Mouse (Mus musculus): Measurements from ENCODE around the gene Gm10718.
A peak's percentile ranks its signal among the peaks of the same experiment; 100 is the strongest.
"Not testable (repeated sequence)": the region's sequence is repeated elsewhere in the genome, so short reads cannot be mapped to it uniquely, and the experiment has no call there.

The Gm10718 gene

GRCm38 (mm10) chr9:3023312-3023984 is at the start of gene Gm10718:
Gm10718 (plus strand) TSS chr9:3023547.
- peak in 1 of 2 experiments; percentile 11 for DNase-seq (ENCODE audit: low spot score in 2 of 2)

- DNase-seq (ENCODE audit: low spot score in 2 of 2) = peak; percentile 8 to 18
Observed at GRCm38 (mm10) chr9:3000445-3000972, 22.8 kb upstream of the Gm10718 start, which contains the start of gene Gm10722. Gm10722 (plus strand) TSS chr9:3000922.

- peak; percentile 4 to 42 for DNase-seq (ENCODE audit: low spot score in 2 of 2)
Observed at GRCm38 (mm10) chr9:3001006-3001405, 22.3 kb upstream of the Gm10718 start.

- peak; percentile 99 to 100 for DNase-seq (ENCODE audit: low spot score in 2 of 2)
Observed at GRCm38 (mm10) chr9:3001948-3002659, 21.2 kb upstream of the Gm10718 start.

- not testable (repeated sequence) for DNase-seq (ENCODE audit: low spot score in 2 of 2)
Observed at GRCm38 (mm10) chr9:3002794-3003396, 20.5 kb upstream of the Gm10718 start, which contains the start of gene Gm11168. Gm11168 (plus strand) TSS chr9:3003346.

- not testable (repeated sequence) for DNase-seq (ENCODE audit: low spot score in 2 of 2)
Observed at GRCm38 (mm10) chr9:3006179-3006578, 17.2 kb upstream of the Gm10718 start.

GRCm38 (mm10) chr9:3006636-3007035 is 16.7 kb upstream of the Gm10718 start:
- peak; percentile 96 to 97 for DNase-seq (ENCODE audit: low spot score in 2 of 2)

GRCm38 (mm10) chr9:3007272-3007671 is 16.1 kb upstream of the Gm10718 start:
- DNase-seq (ENCODE audit: low spot score in 2 of 2) = not testable (repeated sequence)

GRCm38 (mm10) chr9:3009331-3009730 is 14.0 kb upstream of the Gm10718 start:
- not testable (repeated sequence) for DNase-seq (ENCODE audit: low spot score in 2 of 2)

GRCm38 (mm10) chr9:3012054-3012621 is 11.2 kb upstream of the Gm10718 start:
- not testable (repeated sequence) for DNase-seq (ENCODE audit: low spot score in 2 of 2)

GRCm38 (mm10) chr9:3012733-3013279 is 10.5 kb upstream of the Gm10718 start, which contains the start of gene Gm10721:
Gm10721 (plus strand) TSS chr9:3013140.
- not testable (repeated sequence) for DNase-seq (ENCODE audit: low spot score in 2 of 2)

- not testable (repeated sequence) for DNase-seq (ENCODE audit: low spot score in 2 of 2)
Observed at GRCm38 (mm10) chr9:3015354-3015753, 8.0 kb upstream of the Gm10718 start, which contains the start of gene Gm10720. Gm10720 (plus strand) TSS chr9:3015654.

GRCm38 (mm10) chr9:3015896-3016295 is 7.5 kb upstream of the Gm10718 start:
- not testable (repeated sequence) for DNase-seq (ENCODE audit: low spot score in 2 of 2)

- DNase-seq (ENCODE audit: low spot score in 2 of 2) = not testable (repeated sequence)
Observed at GRCm38 (mm10) chr9:3017108-3017507, 6.2 kb upstream of the Gm10718 start, which contains the start of gene Gm10719. Gm10719 (plus strand) TSS chr9:3017408.

- peak; percentile 29 to 68 for DNase-seq (ENCODE audit: low spot score in 2 of 2)
Observed at GRCm38 (mm10) chr9:3018944-3019343, 4.4 kb upstream of the Gm10718 start.

GRCm38 (mm10) chr9:3019835-3020727 is 3.3 kb upstream of the Gm10718 start:
- DNase-seq (ENCODE audit: low spot score in 2 of 2) = peak; percentile 30 to 67

- DNase-seq (ENCODE audit: low spot score in 2 of 2) = peak; percentile 46 to 79
Observed at GRCm38 (mm10) chr9:3022316-3023008, 885 bp upstream of the Gm10718 start.

- DNase-seq (ENCODE audit: low spot score in 2 of 2) = peak; percentile 65 to 82
Observed at GRCm38 (mm10) chr9:3023985-3024648, 770 bp downstream of the Gm10718 start.

GRCm38 (mm10) chr9:3024912-3025467 is 1.6 kb downstream of the Gm10718 start, which contains the start of gene Gm10717:
Gm10717 (plus strand) TSS chr9:3025417.
- peak; percentile 11 to 60 for DNase-seq (ENCODE audit: low spot score in 2 of 2)

All from urinary bladder, adult 18-20 months (tissue).